Mouse (Mus musculus) forebrain, embryonic 11.5 days (tissue): ENCODE data around the gene Lmln. TPM values are rescaled to one million over a fixed set of nuclear protein-coding genes. Genes with fewer than 3 reads are reported as not detected.
"Not testable (repeated sequence)": the region's sequence is repeated elsewhere in the genome, so short reads cannot be mapped to it uniquely, and the experiment has no call there.

Experiments
- ATAC-seq: fragments of 200-750 bp; cut with Nextera tagmentation; replicated peaks from 2 replicates; pipeline ENCODE4 v1.8.0; 2017; ENCODE audit warnings: moderate TSS enrichment; ENCODE audit not compliant: low FRiP score
- DNase-seq: peaks from one replicate; pipeline ENCODE4 v3.0.0-alpha.2; 2017; ENCODE audit warnings: low spot score
- H3K27ac ChIP-seq: fragments of 300-500 bp; sonication (generic); 2 replicates; pipeline ENCODE4 v1.5.1; 2014; ENCODE audit warnings: low read depth, low read length
- H3K27me3 ChIP-seq: fragments of 300-500 bp; sonication (generic); 2 replicates; pipeline ENCODE4 v1.6.1; 2014; ENCODE audit warnings: mild to moderate bottlenecking, low read length, mixed read lengths; ENCODE audit not compliant: control insufficient read depth, insufficient read depth
- H3K36me3 ChIP-seq: fragments of 300-500 bp; sonication (generic); 2 replicates; pipeline ENCODE4 v1.6.1; 2014; ENCODE audit warnings: mild to moderate bottlenecking, low read length, moderate library complexity, mixed read lengths; ENCODE audit not compliant: control insufficient read depth, insufficient read depth
- H3K4me1 ChIP-seq: fragments of 300-500 bp; sonication (generic); replicated peaks from 2 replicates; pipeline ENCODE4 v1.6.1; 2014; ENCODE audit warnings: low read length, mixed read lengths; ENCODE audit not compliant: control insufficient read depth, insufficient read depth
- H3K4me2 ChIP-seq: fragments of 300-500 bp; sonication (generic); 2 replicates; pipeline ENCODE4 v1.6.1; 2014; ENCODE audit warnings: low read depth, mild to moderate bottlenecking, low read length, moderate library complexity, mixed read lengths; ENCODE audit not compliant: severe bottlenecking
- H3K4me3 ChIP-seq: fragments of 300-500 bp; sonication (generic); 2 replicates; pipeline ENCODE4 v1.5.1; 2014; ENCODE audit warnings: low read depth, low read length
- H3K9ac ChIP-seq: fragments of 300-500 bp; sonication (generic); 2 replicates; pipeline ENCODE4 v1.6.1; 2014; ENCODE audit warnings: low read length
- H3K9me3 ChIP-seq: fragments of 300-500 bp; sonication (generic); 2 replicates; pipeline ENCODE4 v1.6.1; 2016; ENCODE audit warnings: low read length, mixed read lengths; ENCODE audit not compliant: control insufficient read depth
- WGBS: fragments of 180-500 bp; shearing (Covaris S2); extraction: QIAGEN DNeasy Blood & Tissue Kit; methylation state at CpG from one replicate; pipeline ENCODE4 v1.1.7; 2014; 5-methylcytosine and 5-hydroxymethylcytosine counted together
- polyA plus RNA-seq: library from polyadenylated mRNA; unstranded; fragments of >200 nt; fragmentation: Nextera tagmentation; extraction: Ambion mirVana; gene quantifications from 2 replicates; pipeline ENCODE4 v1.2.1, GENCODE M21; 2014

Gene Lmln
- polyA plus RNA-seq, 1 experiment from 2014 or later: 4.5 TPM

GRCm38 (mm10) chr16:33150875-33151274, 88.6 kb downstream of the Lmln start:
- H3K36me3 ChIP-seq, ATAC-seq, H3K4me3 ChIP-seq, DNase-seq, H3K4me2 ChIP-seq, H3K27me3 ChIP-seq, H3K4me1 ChIP-seq, H3K9me3 ChIP-seq, H3K9ac ChIP-seq, H3K27ac ChIP-seq: not testable (repeated sequence)
- 85% methylated on average over 9 of the region's 9 CpGs for WGBS

- no peaks in the 10 kb centered on the region for H3K4me1 ChIP-seq
- no peak overlapping the region for H3K27ac ChIP-seq
- 82% methylated on average over 8 of the region's 8 CpGs for WGBS
- no peaks in the 10 kb centered on the region for H3K36me3 ChIP-seq
- ATAC-seq (no peak), DNase-seq (no peak)
- no peaks in the 10 kb centered on the region for H3K9me3 ChIP-seq
- H3K4me2 ChIP-seq: no peak overlapping the region
- H3K27me3 ChIP-seq: no peaks in the 10 kb centered on the region
- H3K9ac ChIP-seq: no peak overlapping the region
- H3K4me3 ChIP-seq: no peak overlapping the region
These were observed 89.2 kb downstream of the Lmln start for GRCm38 (mm10) chr16:33151558-33151957.

GRCm38 (mm10) chr16:33154992-33155391, 92.7 kb downstream of the Lmln start:
- Histone ChIP-seq H3K4me1 (no peaks in the 10 kb centered on the region), H3K27ac (no peak overlapping the region), H3K9ac (no peak overlapping the region), H3K4me3 (no peak overlapping the region), H3K27me3 (no peaks in the 10 kb centered on the region), H3K9me3 (no peaks in the 10 kb centered on the region), H3K36me3 (no peaks in the 10 kb centered on the region), H3K4me2 (no peak overlapping the region)
- no peak for ATAC-seq
- WGBS: 55% methylated on average over 4 of the region's 4 CpGs
- DNase-seq: no peak

- Histone ChIP-seq H3K9ac (no peak overlapping the region), H3K4me2 (no peak overlapping the region), H3K9me3 (no peaks in the 10 kb centered on the region), H3K4me3 (no peak overlapping the region), H3K36me3 (no peaks in the 10 kb centered on the region), H3K4me1 (no peaks in the 10 kb centered on the region), H3K27ac (no peak overlapping the region), H3K27me3 (no peaks in the 10 kb centered on the region)
- ATAC-seq: no peak
- no peak for DNase-seq
- 89% methylated on average over 11 of the region's 11 CpGs for WGBS
These were observed 95.7 kb downstream of the Lmln start for GRCm38 (mm10) chr16:33158006-33158405.

- no peaks in the 10 kb centered on the region for H3K27me3 ChIP-seq
- ATAC-seq (no peak), DNase-seq (no peak)
- 92% methylated on average over 14 of the region's 14 CpGs for WGBS
- no peak overlapping the region for H3K4me3 ChIP-seq
- no peaks in the 10 kb centered on the region for H3K4me1 ChIP-seq
- no peak overlapping the region for H3K9ac ChIP-seq
- no peak overlapping the region for H3K4me2 ChIP-seq
- no peaks in the 10 kb centered on the region for H3K9me3 ChIP-seq
- H3K36me3 ChIP-seq: no peaks in the 10 kb centered on the region
- no peak overlapping the region for H3K27ac ChIP-seq
These were observed 96.3 kb downstream of the Lmln start for GRCm38 (mm10) chr16:33158590-33159071.

- no peaks in the 10 kb centered on the region for H3K9me3 ChIP-seq
- DNase-seq (no peak), ATAC-seq (no peak)
- H3K4me2 ChIP-seq: no peak overlapping the region
- no peak overlapping the region for H3K9ac ChIP-seq
- H3K4me3 ChIP-seq: no peak overlapping the region
- WGBS: 91% methylated on average over 2 of the region's 2 CpGs
- no peaks in the 10 kb centered on the region for H3K27me3 ChIP-seq
- H3K36me3 ChIP-seq: no peaks in the 10 kb centered on the region
- H3K4me1 ChIP-seq: no peaks in the 10 kb centered on the region
- H3K27ac ChIP-seq: no peak overlapping the region
These were observed 97.0 kb downstream of the Lmln start for GRCm38 (mm10) chr16:33159363-33159762.

GRCm38 (mm10) chr16:33163330-33164090, 101.2 kb downstream of the Lmln start:
- Histone ChIP-seq H3K27ac (no peak overlapping the region), H3K4me3 (no peak overlapping the region), H3K4me1 (no peaks in the 10 kb centered on the region), H3K9ac (no peak overlapping the region), H3K36me3 (no peaks in the 10 kb centered on the region), H3K27me3 (no peaks in the 10 kb centered on the region), H3K4me2 (no peak overlapping the region), H3K9me3 (no peaks in the 10 kb centered on the region)
- no peak for DNase-seq
- ATAC-seq: no peak
- 83% methylated on average over 13 of the region's 13 CpGs for WGBS

GRCm38 (mm10) chr16:33166284-33166683, 104.0 kb downstream of the Lmln start:
- H3K27ac ChIP-seq, H3K36me3 ChIP-seq, H3K9ac ChIP-seq, H3K4me2 ChIP-seq, ATAC-seq, H3K4me3 ChIP-seq, H3K27me3 ChIP-seq, H3K4me1 ChIP-seq, H3K9me3 ChIP-seq: not testable (repeated sequence)
- DNase-seq: peak; percentile 69
- 69% methylated on average over 6 of the region's 6 CpGs for WGBS

GRCm38 (mm10) chr16:33167537-33167936, 105.2 kb downstream of the Lmln start:
- Histone ChIP-seq H3K4me3 (no peak overlapping the region), H3K27ac (no peak overlapping the region), H3K9ac (no peak overlapping the region), H3K36me3 (no peaks in the 10 kb centered on the region), H3K4me1 (no peaks in the 10 kb centered on the region), H3K4me2 (no peak overlapping the region), H3K9me3 (no peaks in the 10 kb centered on the region), H3K27me3 (no peaks in the 10 kb centered on the region)
- WGBS: 40% methylated on average over 5 of the region's 5 CpGs
- no peak for ATAC-seq
- no peak for DNase-seq
